Mouse (Mus musculus) spleen, postnatal 14 days (tissue): Measurements from ENCODE around the gene Npvf.

Experiments used
- DNase-seq, 2 experiments: peaks; one replicate each; pipeline ENCODE4 v3.0.0; 2021 to 2022; ENCODE audit warnings: low spot score in 2 of 2

The Npvf gene

GRCm38 (mm10) chr6:50654356-50654755 lies at the start of gene Npvf:
Npvf (minus strand) TSS chr6:50654439.
- no peak for DNase-seq

GRCm38 (mm10) chr6:50689121-50689815 lies 35.0 kb upstream of the Npvf start:
- DNase-seq = no peak

GRCm38 (mm10) chr6:50684646-50685415 lies 30.6 kb upstream of the Npvf start:
- DNase-seq = no peak

GRCm38 (mm10) chr6:50681491-50681890 lies 27.3 kb upstream of the Npvf start:
- no peak for DNase-seq

GRCm38 (mm10) chr6:50680224-50681215 lies 26.3 kb upstream of the Npvf start:
- no peak for DNase-seq

- DNase-seq = no peak
Measured at GRCm38 (mm10) chr6:50679486-50679828, 25.2 kb upstream of the Npvf start.

GRCm38 (mm10) chr6:50678826-50679485 lies 24.7 kb upstream of the Npvf start:
- DNase-seq = peak in 1 of 2 experiments; percentile 16

- DNase-seq = no peak
Measured at GRCm38 (mm10) chr6:50671191-50671590, 17.0 kb upstream of the Npvf start.

- no peak for DNase-seq
Measured at GRCm38 (mm10) chr6:50666937-50667336, 12.7 kb upstream of the Npvf start.

- DNase-seq = no peak
Measured at GRCm38 (mm10) chr6:50665020-50665419, 10.8 kb upstream of the Npvf start.

GRCm38 (mm10) chr6:50664193-50664592 lies 10.0 kb upstream of the Npvf start:
- DNase-seq = no peak

- DNase-seq = no peak
Measured at GRCm38 (mm10) chr6:50662925-50663583, 8.8 kb upstream of the Npvf start.

GRCm38 (mm10) chr6:50661729-50662128 lies 7.5 kb upstream of the Npvf start:
- DNase-seq = no peak

- DNase-seq = no peak
Measured at GRCm38 (mm10) chr6:50658466-50658865, 4.2 kb upstream of the Npvf start.

- no peak for DNase-seq
Measured at GRCm38 (mm10) chr6:50658018-50658417, 3.8 kb upstream of the Npvf start.

GRCm38 (mm10) chr6:50656426-50656825 lies 2.2 kb upstream of the Npvf start:
- no peak for DNase-seq

- no peak for DNase-seq
Measured at GRCm38 (mm10) chr6:50655925-50656324, 1.7 kb upstream of the Npvf start.

- no peak for DNase-seq
Measured at GRCm38 (mm10) chr6:50647656-50648055, 6.6 kb downstream of the Npvf start.

- no peak for DNase-seq
Measured at GRCm38 (mm10) chr6:50646659-50647058, 7.6 kb downstream of the Npvf start.

GRCm38 (mm10) chr6:50644701-50645100 lies 9.5 kb downstream of the Npvf start:
- no peak for DNase-seq

- no peak for DNase-seq
Measured at GRCm38 (mm10) chr6:50641898-50642297, 12.3 kb downstream of the Npvf start.
